Mouse (Mus musculus) forelimb bud, embryonic 11.5 days (tissue): ENCODE measurements around the gene Gmds.

Source experiments
- DNase-seq: peaks from one replicate; pipeline ENCODE4 v3.0.0-alpha.2; 2012; ENCODE audit warnings: low read depth, low spot score

The Gmds gene

GRCm38 (mm10) chr13:32267184-32267775 is 71.3 kb downstream of the Gmds start:
- no peak for DNase-seq

GRCm38 (mm10) chr13:32266721-32267120 is 71.8 kb downstream of the Gmds start:
- no peak for DNase-seq

- no peak for DNase-seq
Measured at GRCm38 (mm10) chr13:32256121-32256520, 82.4 kb downstream of the Gmds start.

- DNase-seq, result no peak
Measured at GRCm38 (mm10) chr13:32252276-32252675, 86.3 kb downstream of the Gmds start.

- DNase-seq, result no peak
Measured at GRCm38 (mm10) chr13:32242200-32242599, 96.3 kb downstream of the Gmds start.

- no peak for DNase-seq
Measured at GRCm38 (mm10) chr13:32236269-32236678, 102.3 kb downstream of the Gmds start.

- DNase-seq, result no peak
Measured at GRCm38 (mm10) chr13:32235046-32235445, 103.5 kb downstream of the Gmds start.

- no peak for DNase-seq
Measured at GRCm38 (mm10) chr13:32234019-32234418, 104.5 kb downstream of the Gmds start.

GRCm38 (mm10) chr13:32232391-32232790 is 106.1 kb downstream of the Gmds start:
- no peak for DNase-seq

- no peak for DNase-seq
Measured at GRCm38 (mm10) chr13:32231956-32232355, 106.6 kb downstream of the Gmds start.

- no peak for DNase-seq
Measured at GRCm38 (mm10) chr13:32227874-32228562, 110.5 kb downstream of the Gmds start.

- DNase-seq, result no peak
Measured at GRCm38 (mm10) chr13:32217647-32218046, 120.9 kb downstream of the Gmds start.

GRCm38 (mm10) chr13:32213702-32214452 is 124.7 kb downstream of the Gmds start:
- DNase-seq, result peak; percentile 69

GRCm38 (mm10) chr13:32212125-32212524 is 126.4 kb downstream of the Gmds start:
- no peak for DNase-seq

GRCm38 (mm10) chr13:32207172-32207908 is 131.2 kb downstream of the Gmds start:
- no peak for DNase-seq

- peak; percentile 61 for DNase-seq
Measured at GRCm38 (mm10) chr13:32179906-32180305, 158.6 kb downstream of the Gmds start.

GRCm38 (mm10) chr13:32178682-32179081 is 159.9 kb downstream of the Gmds start:
- DNase-seq, result no peak

- no peak for DNase-seq
Measured at GRCm38 (mm10) chr13:32177852-32178453, 160.6 kb downstream of the Gmds start.

- DNase-seq, result no peak
Measured at GRCm38 (mm10) chr13:32175028-32175427, 163.5 kb downstream of the Gmds start.

- peak; percentile 47 for DNase-seq
Measured at GRCm38 (mm10) chr13:32169173-32169572, 169.4 kb downstream of the Gmds start.

GRCm38 (mm10) chr13:32167806-32168205 is 170.7 kb downstream of the Gmds start:
- DNase-seq, result no peak

GRCm38 (mm10) chr13:32165581-32165980 is 173.0 kb downstream of the Gmds start:
- DNase-seq, result no peak
